Mouse (Mus musculus): ENCODE measurements around the gene Ttll12.

Gene Ttll12

DNA sequence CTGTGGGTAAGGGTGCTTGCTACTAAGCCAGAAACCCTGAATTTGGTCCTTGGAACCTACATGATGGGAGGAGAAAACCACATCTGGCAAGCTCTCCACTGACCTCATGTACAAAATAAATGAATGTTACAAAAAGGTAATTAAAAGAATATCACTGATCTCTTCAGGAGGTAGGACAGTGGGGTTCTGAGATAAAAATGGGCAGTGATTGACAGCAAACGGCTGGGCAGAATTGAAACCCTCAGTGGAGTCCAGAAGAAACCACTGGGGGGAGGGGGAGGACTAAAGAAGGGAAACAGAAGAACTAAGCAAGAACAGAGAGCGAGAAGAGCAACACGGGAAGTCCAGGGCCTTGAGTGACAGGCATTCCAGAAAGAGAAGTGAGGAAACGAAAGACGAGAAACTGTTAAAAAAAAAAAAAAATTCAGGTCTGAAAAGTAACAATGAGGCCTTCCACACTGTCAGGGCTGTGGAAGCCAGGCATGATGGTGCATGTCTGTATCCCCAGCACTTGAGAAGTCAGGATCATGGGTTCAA lies 33.9 kb downstream of the Ttll12 start:
- no peak for DNase-seq

GRCm38 (mm10) chr15:83555161-83555974 lies 39.6 kb downstream of the Ttll12 start:
- peak; percentile 93 for DNase-seq

GRCm38 (mm10) chr15:83553831-83554230 lies 41.1 kb downstream of the Ttll12 start:
- DNase-seq: no peak

DNA sequence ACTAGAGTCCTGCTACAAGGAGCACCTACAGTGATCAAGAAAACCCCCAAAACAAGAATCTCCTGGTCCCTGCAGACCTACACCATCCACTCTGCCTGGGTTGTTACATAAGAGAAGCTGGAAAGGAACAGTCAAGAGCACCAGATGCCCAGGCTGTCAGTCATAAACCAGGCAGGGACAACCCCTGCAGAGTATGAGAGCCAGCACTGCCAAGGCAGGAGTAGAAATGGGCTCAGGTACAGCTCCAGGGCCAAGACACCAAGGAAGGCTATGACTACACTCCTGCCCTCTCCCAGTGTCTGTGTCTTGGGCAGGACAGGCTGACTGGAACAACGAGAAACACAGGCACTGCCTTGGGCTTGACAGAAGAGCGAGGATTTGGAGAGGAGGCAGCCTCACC lies 44.8 kb downstream of the Ttll12 start:
- no peak for DNase-seq

DNA sequence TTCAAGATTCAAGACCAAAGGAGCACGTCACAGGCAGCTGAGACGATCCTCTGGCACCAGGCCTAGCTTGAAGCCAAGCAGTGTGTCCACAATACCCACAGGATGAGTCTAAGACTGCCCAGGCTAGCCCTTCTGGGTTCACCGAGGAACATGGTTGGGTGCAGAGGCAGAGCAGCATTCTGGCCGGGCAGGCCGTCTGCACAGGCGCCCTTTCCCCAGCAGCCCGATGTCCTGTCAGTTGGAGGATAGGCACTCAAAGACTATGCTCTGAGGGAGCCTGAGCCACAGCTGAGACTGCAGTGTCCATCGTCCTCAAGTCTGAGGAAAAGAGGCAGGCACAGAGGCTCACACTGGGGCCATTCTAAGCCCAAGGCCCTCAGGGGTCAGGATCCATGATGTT lies 47.8 kb downstream of the Ttll12 start:
- DNase-seq: no peak

GRCm38 (mm10) chr15:83546029-83546428 lies 48.9 kb downstream of the Ttll12 start:
- DNase-seq: no peak

GRCm38 (mm10) chr15:83541647-83542287 lies 53.2 kb downstream of the Ttll12 start:
- DNase-seq: no peak

DNA sequence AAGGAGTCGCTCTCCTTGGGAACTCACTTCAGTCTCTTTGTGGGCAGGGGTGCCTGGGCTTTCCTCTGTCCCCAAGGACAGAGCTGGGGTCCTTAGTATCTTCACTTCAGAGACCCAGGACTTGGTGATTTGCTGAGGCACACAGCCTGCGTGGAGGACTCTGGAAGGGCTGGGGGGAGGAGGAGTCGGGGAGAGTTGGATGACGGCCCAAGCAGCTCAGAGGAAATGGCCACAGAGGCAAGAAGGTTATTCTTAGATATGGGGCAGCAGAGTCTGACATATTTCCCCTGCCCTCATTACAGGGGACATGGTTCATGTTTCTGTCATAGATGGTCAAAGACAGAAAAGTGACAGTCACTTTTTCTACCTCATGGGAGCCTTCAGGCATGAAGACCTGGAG lies 55.1 kb downstream of the Ttll12 start:
- DNase-seq: no peak

GRCm38 (mm10) chr15:83538855-83539254 lies 56.1 kb downstream of the Ttll12 start:
- DNase-seq: no peak

DNA sequence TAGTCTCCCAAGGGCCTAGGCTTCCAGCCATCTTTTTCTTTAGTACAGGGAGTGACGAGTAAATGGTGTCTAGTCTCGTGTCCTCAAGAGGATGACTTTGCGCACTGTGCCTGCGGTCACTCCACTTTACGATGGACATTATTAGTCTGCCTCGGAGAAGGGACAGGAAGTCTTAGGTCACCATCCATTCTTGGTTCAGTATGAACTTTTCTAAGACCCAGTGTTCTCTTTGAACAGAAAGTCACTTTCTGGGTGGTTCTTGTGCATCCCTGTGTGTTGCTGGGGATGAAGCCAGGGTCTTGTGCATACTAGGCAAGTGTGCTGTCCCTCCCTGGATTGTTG lies 59.1 kb downstream of the Ttll12 start:
- DNase-seq: no peak

DNA sequence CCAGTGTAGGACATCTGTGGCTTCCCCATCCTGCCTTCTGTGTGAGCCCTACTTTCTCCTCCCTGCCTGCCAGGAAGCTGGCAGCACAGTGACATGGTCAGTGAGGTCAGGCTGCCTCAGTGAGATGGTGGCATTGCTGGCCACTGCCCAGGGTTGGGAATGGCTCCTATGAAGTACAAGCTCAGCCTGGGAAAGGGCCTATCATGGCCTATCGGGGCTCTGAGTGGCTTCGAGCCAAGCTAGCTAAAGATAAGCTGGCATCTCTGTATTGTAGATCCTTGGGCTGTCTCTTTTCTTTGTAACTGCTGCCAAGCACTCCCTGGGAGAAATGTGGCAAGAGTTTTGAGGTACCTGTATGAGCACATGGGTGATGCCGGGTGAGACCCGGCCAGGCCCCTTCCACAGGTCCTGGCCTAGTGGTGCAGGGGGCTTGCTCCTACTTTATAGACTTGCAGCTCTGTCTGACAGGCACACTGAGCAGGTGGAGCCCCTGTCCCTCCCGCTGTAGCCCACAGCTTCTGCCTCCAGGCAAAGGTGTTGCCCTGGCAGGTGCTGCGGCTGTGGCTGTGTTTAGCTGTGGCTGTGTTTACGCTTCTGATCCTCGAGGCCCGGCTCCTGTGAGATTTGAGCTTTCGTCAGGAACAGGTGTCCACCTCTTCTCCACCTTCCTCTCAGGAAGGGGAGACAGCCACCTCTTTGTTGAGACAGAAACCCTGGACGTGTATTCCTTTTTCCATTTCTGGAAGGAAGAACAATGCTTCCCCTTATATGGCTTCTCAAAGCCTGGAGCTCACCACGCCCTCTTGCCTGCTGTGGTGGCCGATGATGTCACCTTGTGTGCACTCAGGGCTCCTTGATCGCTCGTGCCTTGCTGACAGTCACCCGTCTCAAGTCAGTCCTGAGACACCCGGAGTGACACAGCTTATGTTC lies 59.7 kb downstream of the Ttll12 start:
- no peak for DNase-seq

DNA sequence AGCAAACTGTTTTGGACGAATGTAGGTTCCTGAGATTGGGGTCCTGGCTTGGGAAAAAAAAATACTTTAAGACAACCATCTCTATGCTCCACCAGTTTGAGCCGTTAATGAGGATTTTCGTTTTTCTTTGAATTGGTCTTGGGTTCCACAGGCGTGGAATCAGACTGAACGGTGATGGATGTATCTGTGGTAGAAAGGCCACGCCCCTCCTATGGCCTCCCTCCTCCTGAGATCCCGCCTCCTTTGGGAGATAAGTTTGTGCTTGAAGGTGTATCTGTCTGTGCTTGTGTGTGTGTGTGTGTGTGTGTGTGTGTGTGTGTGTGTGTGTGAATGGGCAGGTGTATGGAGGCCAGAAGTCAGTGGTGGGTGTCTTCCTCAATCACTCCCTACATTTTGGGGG lies 62.4 kb downstream of the Ttll12 start:
- DNase-seq: no peak

GRCm38 (mm10) chr15:83531961-83532469 lies 62.9 kb downstream of the Ttll12 start:
- DNase-seq: no peak

DNA sequence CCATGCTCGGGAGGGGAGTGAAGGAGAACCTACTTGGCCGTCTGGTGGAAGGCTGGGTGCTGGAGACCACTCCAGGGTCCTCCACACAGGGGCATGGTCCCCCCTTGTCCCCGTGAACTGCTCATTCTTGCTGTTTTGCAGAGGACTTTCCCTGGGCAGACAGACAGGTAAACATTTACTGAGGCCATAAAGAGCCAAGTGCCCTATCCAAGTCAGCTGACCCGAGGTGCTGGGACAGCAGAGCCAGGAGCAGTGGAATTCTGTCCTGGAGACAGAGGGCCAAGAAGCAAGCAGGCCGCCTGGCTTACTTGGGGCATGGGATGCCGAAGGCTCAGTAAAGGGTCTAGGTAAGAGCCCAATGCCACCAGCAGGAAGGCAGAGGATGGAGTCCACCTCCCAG lies 64.3 kb downstream of the Ttll12 start:
- no peak for DNase-seq

DNA sequence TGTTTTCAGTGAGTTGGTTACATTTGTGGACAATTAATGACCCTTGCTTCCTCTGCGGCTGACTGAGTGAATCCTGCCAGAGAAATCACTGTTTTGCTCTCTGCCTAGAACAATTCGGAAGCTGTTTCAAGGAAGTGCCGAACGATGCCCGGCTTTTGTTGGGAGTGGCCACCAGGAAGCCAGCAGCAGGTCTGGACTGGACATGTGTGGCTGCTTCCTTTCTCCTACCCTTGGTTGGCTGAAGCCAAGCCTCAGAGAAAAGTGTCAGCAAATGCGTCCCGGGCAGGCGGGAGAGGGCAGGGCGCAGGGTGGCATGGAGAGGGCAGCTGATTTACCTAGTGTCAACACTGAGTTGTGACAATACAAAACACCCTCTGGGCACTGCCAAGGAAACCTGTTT lies 64.7 kb downstream of the Ttll12 start:
- DNase-seq: no peak

- DNase-seq: no peak
Measured at GRCm38 (mm10) chr15:83529765-83530164, 65.2 kb downstream of the Ttll12 start.

GRCm38 (mm10) chr15:83528892-83529291 lies 66.1 kb downstream of the Ttll12 start:
- no peak for DNase-seq

GRCm38 (mm10) chr15:83527747-83528146 lies 67.2 kb downstream of the Ttll12 start:
- no peak for DNase-seq

GRCm38 (mm10) chr15:83527092-83527437 lies 67.9 kb downstream of the Ttll12 start:
- no peak for DNase-seq

DNA sequence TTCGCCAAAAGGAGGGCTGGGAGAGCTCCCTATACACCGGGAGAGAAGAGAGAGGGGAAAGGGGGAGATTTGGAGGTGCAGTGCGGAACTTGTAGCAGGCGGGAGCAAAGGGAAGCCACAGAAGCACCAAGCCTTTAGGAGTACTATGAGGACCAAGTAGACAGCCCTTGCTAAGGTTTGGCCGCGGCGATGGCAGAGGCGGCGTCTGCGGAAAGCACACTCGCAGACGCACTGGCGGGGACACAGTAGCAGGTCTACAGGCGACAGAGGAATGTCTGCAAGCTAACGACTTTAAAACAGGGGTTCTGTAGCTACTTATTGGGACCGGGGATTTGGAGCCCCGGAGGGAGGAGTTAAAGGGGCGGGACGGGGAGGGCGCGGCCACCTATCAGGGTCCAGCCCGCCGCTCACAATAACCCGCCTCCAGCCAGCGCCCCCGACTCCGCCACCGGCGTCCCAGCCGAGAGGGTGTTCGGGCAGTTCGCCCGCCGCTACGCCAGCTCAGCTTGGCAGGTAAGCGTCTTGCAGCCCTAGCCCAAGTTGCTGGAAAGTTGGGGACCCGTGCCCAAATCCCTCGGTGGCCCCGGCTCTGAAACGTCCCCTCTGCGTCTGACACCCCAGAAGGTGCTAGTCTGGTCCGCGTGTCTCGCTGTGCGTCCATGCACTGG lies 68.4 kb downstream of the Ttll12 start, which contains the start of gene Bik:
TSS of gene Bik (plus strand) at position 439 of the 668 bp plus-strand sequence.
- peak; percentile 76 for DNase-seq
